Mouse (Mus musculus): ENCODE measurements around the gene Csta1. TPM values are rescaled to one million over a fixed set of nuclear protein-coding genes. Genes with fewer than 3 reads are reported as not detected.

Gene Csta1
- polyA plus RNA-seq, 1 experiment from 2014 or later: 0.26 TPM

DNA sequence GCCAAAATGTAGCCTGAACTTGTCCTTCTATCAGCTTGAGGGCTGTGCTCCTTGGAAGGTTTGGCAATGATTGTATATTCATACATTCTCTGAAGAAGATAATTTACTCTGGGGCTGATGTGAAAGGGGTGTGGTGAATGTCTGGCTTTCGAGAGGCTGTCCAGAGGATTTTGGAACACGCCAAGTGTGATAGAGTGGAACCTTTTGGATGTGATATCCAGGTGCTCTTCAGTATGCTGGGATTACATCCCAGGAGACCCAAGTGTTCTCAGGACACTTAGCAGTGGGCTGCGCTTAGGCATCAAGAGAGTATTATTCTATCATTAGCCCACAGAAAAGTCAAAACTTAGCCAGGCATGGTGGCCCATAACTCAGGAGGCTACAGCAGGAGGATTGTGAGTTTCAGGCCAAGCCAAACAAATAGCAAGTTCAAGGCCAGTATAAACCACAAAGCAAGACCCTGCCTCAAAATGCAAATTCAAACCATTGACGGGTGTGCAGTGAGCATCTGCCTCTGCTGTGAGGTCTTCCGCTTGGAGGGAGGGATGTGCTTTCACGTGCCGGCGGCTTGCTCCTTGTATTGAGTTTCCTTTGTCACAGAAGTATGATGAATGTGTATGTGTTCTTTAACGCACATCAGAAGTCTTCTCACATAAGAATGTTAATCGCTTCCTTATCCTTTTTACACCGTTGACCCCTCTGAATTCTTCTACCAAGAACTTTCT lies 40.1 kb downstream of the Csta1 start:
- H3K36me3 ChIP-seq (replicated peaks): peaks cover 70% of the 10 kb centered on the region
- WGBS: 95% methylated on average over 11 of the region's 11 CpGs
- DNase-seq (ENCODE audit: extremely low spot score, low spot score): no peak
- no peaks in the 10 kb centered on the region for H3K9me3 ChIP-seq
- no peaks in the 10 kb centered on the region for H3K27me3 ChIP-seq (ENCODE audit: poor library complexity, severe bottlenecking)
- no peak overlapping the region for H3K27ac ChIP-seq
- no peak overlapping the region for H3K4me3 ChIP-seq
- no peaks in the 10 kb centered on the region for H3K4me1 ChIP-seq

DNA sequence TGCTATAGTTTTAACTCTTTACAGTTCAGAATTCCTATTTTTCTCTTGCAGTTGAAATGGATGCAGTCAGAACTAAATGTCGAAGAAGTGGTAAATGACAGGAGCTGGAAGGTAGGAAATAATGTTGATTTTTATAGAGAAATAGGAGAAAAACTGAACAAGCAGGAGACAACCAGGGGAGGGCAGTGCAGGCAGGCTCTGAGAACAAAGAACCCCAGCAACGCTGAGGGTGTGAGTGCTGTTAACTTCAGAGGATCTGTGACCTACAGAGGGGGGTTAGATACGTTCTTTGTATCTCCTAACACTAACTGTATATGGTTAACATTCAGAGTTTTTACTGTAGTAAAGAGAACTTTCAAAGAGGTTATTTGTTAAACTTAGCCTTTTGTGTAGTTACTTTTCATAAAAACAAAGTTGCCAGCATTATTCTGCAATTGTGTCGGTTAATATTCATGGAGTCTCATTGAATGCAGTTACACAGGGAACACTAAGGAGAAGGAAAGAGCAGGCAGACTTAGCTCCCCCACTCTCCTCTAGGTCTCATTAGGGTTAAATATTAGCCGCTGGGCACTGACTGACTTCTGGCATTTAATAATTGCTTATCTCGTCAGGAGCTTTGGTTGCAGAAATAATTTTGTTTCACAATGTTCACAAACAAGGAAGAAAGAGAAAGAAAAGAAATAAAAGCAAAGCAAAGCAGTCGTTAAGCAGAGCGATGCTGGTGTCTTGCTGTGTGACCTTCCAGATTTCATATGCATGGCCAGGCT lies 41.0 kb downstream of the Csta1 start:
- H3K36me3 ChIP-seq (replicated peaks): peaks cover 79% of the 10 kb centered on the region
- H3K4me1 ChIP-seq: no peaks in the 10 kb centered on the region
- no peak overlapping the region for H3K27ac ChIP-seq
- no peak for DNase-seq (ENCODE audit: extremely low spot score, low spot score)
- H3K4me3 ChIP-seq: no peak overlapping the region
- H3K9me3 ChIP-seq: no peaks in the 10 kb centered on the region
- WGBS: 79% methylated on average over 8 of the region's 8 CpGs
- no peaks in the 10 kb centered on the region for H3K27me3 ChIP-seq (ENCODE audit: poor library complexity, severe bottlenecking)

DNA sequence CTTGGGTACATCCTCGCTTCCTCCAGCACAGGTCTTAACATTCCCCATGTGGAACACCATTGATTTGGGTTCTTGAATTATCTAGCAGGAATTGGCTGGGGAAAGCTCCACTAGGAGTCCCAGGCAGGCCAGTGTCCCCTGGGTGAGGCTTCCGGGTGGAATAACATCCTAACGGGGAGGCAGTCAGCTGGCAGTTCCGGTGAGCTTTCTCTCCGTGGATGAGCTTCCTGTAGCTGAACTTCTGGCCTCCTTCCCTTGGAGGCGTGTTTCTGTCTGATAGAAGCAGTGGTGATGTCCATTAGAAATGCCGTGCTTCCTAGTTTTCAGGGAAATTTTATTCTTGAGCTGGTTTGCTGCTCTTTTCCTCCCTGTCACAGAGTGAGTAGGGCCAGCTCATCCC lies 42.0 kb downstream of the Csta1 start:
- Histone ChIP-seq H3K4me1 (no peaks in the 10 kb centered on the region), H3K27me3 (ENCODE audit: poor library complexity, severe bottlenecking) (no peaks in the 10 kb centered on the region), H3K4me3 (no peak overlapping the region), H3K9me3 (no peaks in the 10 kb centered on the region), H3K27ac (no peak overlapping the region), H3K36me3 (replicated peaks) (peaks cover 89% of the 10 kb centered on the region)
- DNase-seq (ENCODE audit: extremely low spot score, low spot score): no peak
- WGBS: 93% methylated on average over 7 of the region's 7 CpGs

DNA sequence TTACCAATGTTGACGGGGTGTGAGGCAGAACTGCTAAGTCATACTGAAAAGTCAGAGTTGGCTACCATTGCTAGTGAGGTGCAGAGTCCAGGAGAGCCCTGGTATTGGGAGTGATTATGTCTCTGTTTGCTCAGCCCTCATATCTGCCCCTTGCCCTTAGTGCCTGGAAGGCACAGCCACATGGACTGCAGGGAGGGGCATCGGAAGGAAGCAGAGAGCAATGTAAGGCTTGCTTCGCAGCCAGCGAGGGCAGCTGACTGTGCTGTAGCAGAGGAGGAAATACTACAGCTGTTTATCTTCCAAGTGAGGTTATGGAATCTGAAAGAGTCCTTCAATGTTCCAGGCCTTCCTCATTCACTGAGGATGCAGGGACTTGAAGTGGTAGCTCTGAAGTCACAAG lies 43.2 kb downstream of the Csta1 start:
- 91% methylated on average over 4 of the region's 4 CpGs for WGBS
- peaks cover 94% of the 10 kb centered on the region for H3K36me3 ChIP-seq (replicated peaks)
- H3K4me1 ChIP-seq: no peaks in the 10 kb centered on the region
- no peak for DNase-seq (ENCODE audit: extremely low spot score, low spot score)
- no peaks in the 10 kb centered on the region for H3K27me3 ChIP-seq (ENCODE audit: poor library complexity, severe bottlenecking)
- no peaks in the 10 kb centered on the region for H3K9me3 ChIP-seq
- no peak overlapping the region for H3K4me3 ChIP-seq
- no peak overlapping the region for H3K27ac ChIP-seq

- H3K36me3 ChIP-seq (replicated peaks): peaks cover 37% of the 10 kb centered on the region
- H3K9me3 ChIP-seq: no peaks in the 10 kb centered on the region
- WGBS: 97% methylated on average over 3 of the region's 3 CpGs
- no peak overlapping the region for H3K27ac ChIP-seq
- DNase-seq (ENCODE audit: extremely low spot score, low spot score): no peak
- H3K4me1 ChIP-seq: no peaks in the 10 kb centered on the region
- no peaks in the 10 kb centered on the region for H3K27me3 ChIP-seq (ENCODE audit: poor library complexity, severe bottlenecking)
- H3K4me3 ChIP-seq: no peak overlapping the region
Observed at GRCm38 (mm10) chr16:36079916-36080315, 51.1 kb downstream of the Csta1 start.

- Histone ChIP-seq H3K9me3 (no peaks in the 10 kb centered on the region), H3K4me3 (no peak overlapping the region)
- WGBS: 94% methylated on average over 3 of the region's 3 CpGs
Observed at GRCm38 (mm10) chr16:36074772-36075171, 56.3 kb downstream of the Csta1 start.

GRCm38 (mm10) chr16:36072410-36073011 lies 58.5 kb downstream of the Csta1 start:
- WGBS: 31% methylated on average over 8 of the region's 8 CpGs
- Histone ChIP-seq H3K4me3 (peak overlapping the region; percentile 62), H3K27ac (peak overlapping the region; percentile 99), H3K9me3 (no peaks in the 10 kb centered on the region), H3K36me3 (replicated peaks) (peaks cover 27% of the 10 kb centered on the region), H3K27me3 (ENCODE audit: poor library complexity, severe bottlenecking) (no peaks in the 10 kb centered on the region), H3K4me1 (peaks cover 32% of the 10 kb centered on the region)
- DNase-seq (ENCODE audit: extremely low spot score, low spot score): no peak

More at GRCm38 (mm10) chr16:36074772-36075171, 56.3 kb downstream of the Csta1 start:
- H3K4me1 ChIP-seq: peaks cover 11% of the 10 kb centered on the region
- peaks cover 14% of the 10 kb centered on the region for H3K36me3 ChIP-seq (replicated peaks)
- H3K27ac ChIP-seq: no peak overlapping the region
- DNase-seq (ENCODE audit: extremely low spot score, low spot score): no peak
- H3K27me3 ChIP-seq (ENCODE audit: poor library complexity, severe bottlenecking): no peaks in the 10 kb centered on the region

- Histone ChIP-seq H3K9me3 (no peaks in the 10 kb centered on the region), H3K27me3 (ENCODE audit: poor library complexity, severe bottlenecking) (no peaks in the 10 kb centered on the region), H3K27ac (peak within 1 kb of the TSS; percentile 99), H3K4me1 (peaks cover 32% of the 10 kb centered on the region), H3K36me3 (replicated peaks) (peaks cover 31% of the 10 kb centered on the region), H3K4me3 (peak within 1 kb of the TSS; percentile 62)
- WGBS: under 1% methylated on average over 81 of the region's 81 CpGs
- DNase-seq (ENCODE audit: extremely low spot score, low spot score): peak; percentile 91
Observed at GRCm38 (mm10) chr16:36071450-36072379, 59.3 kb downstream of the Csta1 start, which contains the start of the genes Fam162a and Ccdc58. Gene Fam162a (minus strand): TSS chr16:36071594. Gene Ccdc58 (plus strand): TSS chr16:36071685.

DNA sequence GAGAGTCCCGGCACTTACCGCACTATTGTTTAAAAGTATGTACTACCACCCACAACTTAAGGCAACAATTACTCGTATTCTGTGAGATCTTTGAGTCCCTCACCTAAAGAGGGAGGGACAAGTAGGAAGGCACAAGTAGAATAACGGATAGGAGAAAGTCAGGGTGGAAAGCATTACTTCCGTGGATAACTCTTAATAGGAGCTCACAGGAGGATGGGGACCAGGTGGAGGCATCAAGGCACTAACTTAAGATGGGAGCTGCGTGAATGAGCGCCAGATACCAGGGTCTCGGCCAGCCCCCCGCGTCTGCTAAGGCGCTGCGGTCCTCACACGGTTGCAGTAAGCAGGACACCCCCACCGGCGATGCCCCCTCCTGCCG lies 60.0 kb downstream of the Csta1 start:
- H3K9me3 ChIP-seq: no peaks in the 10 kb centered on the region

More for the DNA sequence above, 60.0 kb downstream of the Csta1 start:
- peaks cover 33% of the 10 kb centered on the region for H3K36me3 ChIP-seq (replicated peaks)
- peaks cover 32% of the 10 kb centered on the region for H3K4me1 ChIP-seq
- H3K4me3 ChIP-seq: peak overlapping the region; percentile 62
- DNase-seq (ENCODE audit: extremely low spot score, low spot score): no peak
- under 1% methylated on average over 16 of the region's 16 CpGs for WGBS
- H3K27me3 ChIP-seq (ENCODE audit: poor library complexity, severe bottlenecking): no peaks in the 10 kb centered on the region
- H3K27ac ChIP-seq: peak overlapping the region; percentile 99

Other genes with a start within 250 kb of the Csta1 start
- gene Parp9, start 192.8 kb downstream of the Csta1 start, polyA plus RNA-seq (2016; fragmentation: Nextera tagmentation; extraction: Ambion mirVana): 3.3 and 3.7 TPM in 2 replicates
- gene Dtx3l, start 192.1 kb downstream of the Csta1 start, polyA plus RNA-seq (2016; fragmentation: Nextera tagmentation; extraction: Ambion mirVana): 4.6 and 5.1 TPM in 2 replicates
- 79.0 and 84.2 TPM in 2 replicates for gene Kpna1, start 152.5 kb downstream of the Csta1 start, polyA plus RNA-seq (2016; fragmentation: Nextera tagmentation; extraction: Ambion mirVana)
- gene Wdr5b, start 90.1 kb downstream of the Csta1 start, polyA plus RNA-seq (2016; fragmentation: Nextera tagmentation; extraction: Ambion mirVana): 7.1 and 7.9 TPM in 2 replicates
- gene Fam162a, start 59.6 kb downstream of the Csta1 start, polyA plus RNA-seq (2016; fragmentation: Nextera tagmentation; extraction: Ambion mirVana): 369 and 410 TPM in 2 replicates
- 103 and 105 TPM in 2 replicates for gene Ccdc58, start 59.6 kb downstream of the Csta1 start, polyA plus RNA-seq (2016; fragmentation: Nextera tagmentation; extraction: Ambion mirVana)
- not detected in 2 replicates for gene Stfa2l1, start 25.6 kb upstream of the Csta1 start, polyA plus RNA-seq (2016; fragmentation: Nextera tagmentation; extraction: Ambion mirVana)
- not detected in 2 replicates for gene Gm5483, start 53.0 kb upstream of the Csta1 start, polyA plus RNA-seq (2016; fragmentation: Nextera tagmentation; extraction: Ambion mirVana)
- not detected in 2 replicates for gene Gm5416, start 79.2 kb upstream of the Csta1 start, polyA plus RNA-seq (2016; fragmentation: Nextera tagmentation; extraction: Ambion mirVana)
- not detected in 2 replicates for gene 2010005H15Rik, start 90.2 kb upstream of the Csta1 start, polyA plus RNA-seq (2016; fragmentation: Nextera tagmentation; extraction: Ambion mirVana)
- gene Stfa1, start 145.7 kb upstream of the Csta1 start, polyA plus RNA-seq (2016; fragmentation: Nextera tagmentation; extraction: Ambion mirVana): 0.54 and 0.66 TPM in 2 replicates
- not detected in 2 replicates for gene BC117090, start 203.1 kb upstream of the Csta1 start, polyA plus RNA-seq (2016; fragmentation: Nextera tagmentation; extraction: Ambion mirVana)
- not detected in 2 replicates for gene BC100530, start 236.5 kb upstream of the Csta1 start, polyA plus RNA-seq (2016; fragmentation: Nextera tagmentation; extraction: Ambion mirVana)